ENCODE assay signal across 9 mouse cellular contexts in genomic region chr5:149039825-149040224, GRCm38 (mm10). TPM values are rescaled to one million over a fixed set of nuclear protein-coding genes. Genes with fewer than 3 reads are reported as not detected.
DNase-seq lines count a peak whose midpoint lies in the region; ATAC-seq and TF ChIP-seq lines count a peak whose summit lies in the region.
"Had no signal": no experiment of that assay in that cellular context is flagged by ENCODE, and none has a peak within 500 bp of the region (broad histone marks: within the 10 kb centered on the region; RNA-seq: fewer than 3 reads in every experiment).

No protein-coding gene starts in this region.

- no peak overlapping the region for H3K4me2 ChIP-seq in intestine, embryonic 16.5 days (ENCODE audit: low read depth, low read length)
- H3K4me2 ChIP-seq: stomach, embryonic 15.5 days had no signal

- ATAC-seq in common myeloid progenitor, adult 5-6 weeks (replicated peaks; ENCODE audit: low read depth, poor library complexity, severe bottlenecking), result 0 out of 2 replicates have a peak, but pooled peaks have one; percentile 24
- no peak for ATAC-seq in intestine, embryonic 16.5 days

- no peaks in the 10 kb centered on the region for H3K4me1 ChIP-seq in MEL (ENCODE audit: control insufficient read depth in 1 of 2, insufficient read depth in 2 of 2, low read length in 2 of 2)
- H3K4me1 ChIP-seq in small intestine, adult 2 months (ENCODE audit: control insufficient read depth, insufficient read depth, insufficient read length, low read length), result no peaks in the 10 kb centered on the region
- H3K4me1 ChIP-seq in intestine, embryonic 16.5 days (ENCODE audit: control insufficient read depth, insufficient read depth, low read length), result no peaks in the 10 kb centered on the region

- peak; percentile 96 for TF ChIP-seq RAD21 in MEL (IDR thresholded peaks at IDR 0.05; ENCODE audit: low read depth, low read length)

- TF ChIP-seq CTCF in layer of hippocampus, adult 2 months (conservative IDR thresholded peaks at IDR 0.05), result peak; percentile 67
- peak in 2 of 3 experiments; percentile 83 to 97 for TF ChIP-seq CTCF in MEL (IDR thresholded peaks at IDR 0.05 in 2 of 3, conservative IDR thresholded peaks at IDR 0.05 in 1 of 3; ENCODE audit: control insufficient read depth in 1 of 3, insufficient read depth in 1 of 3, low read depth in 2 of 3, low read length in 3 of 3, poor library complexity in 1 of 3, severe bottlenecking in 1 of 3)
- peak; percentile 40; the same call in 1 of the 2 replicates for TF ChIP-seq CTCF in small intestine, adult 2 months (IDR thresholded peaks at IDR 0.05; ENCODE audit: extremely low read depth, insufficient read length, insufficient replicate concordance, low read depth, low read length)

- 91% methylated on average over 5 of the region's 5 CpGs for WGBS in small intestine, adult 2 months
- WGBS in intestine, embryonic 16.5 days, result 89% methylated on average over 5 of the region's 5 CpGs

- no peaks in the 10 kb centered on the region for H3K9me3 ChIP-seq in MEL (replicated peaks; ENCODE audit: insufficient read depth, low read length)
- H3K9me3 ChIP-seq in intestine, embryonic 16.5 days (ENCODE audit: control insufficient read depth, low read length), result peaks cover 4% of the 10 kb centered on the region
- H3K9me3 ChIP-seq: stomach, embryonic 15.5 days had no signal

- no peak overlapping the region for H3K4me3 ChIP-seq in layer of hippocampus, adult 2 months
- H3K4me3 ChIP-seq in MEL (ENCODE audit: control insufficient read depth in 1 of 2, insufficient read depth in 1 of 2, low read depth in 2 of 2, low read length in 2 of 2), result no peak overlapping the region
- H3K4me3 ChIP-seq in small intestine, adult 2 months (ENCODE audit: low read depth, low read length), result no peak overlapping the region
- H3K4me3 ChIP-seq in intestine, embryonic 16.5 days (ENCODE audit: low read length), result no peak overlapping the region
- H3K4me3 ChIP-seq: erythroblast, embryonic 14.5 days; stomach, embryonic 15.5 days had no signal

- H3K79me2 ChIP-seq in MEL (ENCODE audit: control insufficient read depth, insufficient read depth, low read length, poor library complexity), result no peaks in the 10 kb centered on the region

- no peak for TF ChIP-seq EP300 in MEL (IDR thresholded peaks at IDR 0.05; ENCODE audit: low read depth in 1 of 2, low read length in 2 of 2)

- no peak overlapping the region for H3K27ac ChIP-seq in layer of hippocampus, adult 2 months
- no peak overlapping the region for H3K27ac ChIP-seq in MEL (ENCODE audit: control insufficient read depth, low read depth, low read length)
- H3K27ac ChIP-seq in small intestine, adult 2 months (ENCODE audit: insufficient read depth, low read depth, low read length), result no peak overlapping the region
- no peak overlapping the region for H3K27ac ChIP-seq in intestine, embryonic 16.5 days (ENCODE audit: low read length)
- H3K27ac ChIP-seq: stomach, embryonic 15.5 days had no signal

- H3K27me3 ChIP-seq in MEL (ENCODE audit: control insufficient read depth in 1 of 2, insufficient read depth in 2 of 2, low read length in 2 of 2), result no peaks in the 10 kb centered on the region
- H3K27me3 ChIP-seq in small intestine, adult 2 months (ENCODE audit: control insufficient read depth, insufficient read depth, low read length), result no peaks in the 10 kb centered on the region
- no peaks in the 10 kb centered on the region for H3K27me3 ChIP-seq in intestine, embryonic 16.5 days (replicated peaks; ENCODE audit: control insufficient read depth, insufficient read depth, low read length)
- H3K27me3 ChIP-seq: stomach, embryonic 15.5 days had no signal

- TF ChIP-seq POLR2A in MEL (IDR thresholded peaks at IDR 0.05; ENCODE audit: control insufficient read depth in 1 of 2, insufficient read depth in 1 of 2, low read depth in 1 of 2, low read length in 2 of 2, poor library complexity in 1 of 2), result no peak
- TF ChIP-seq POLR2A in small intestine, adult 2 months (IDR thresholded peaks at IDR 0.05; ENCODE audit: low read depth, low read length), result no peak

- no peaks in the 10 kb centered on the region for H3K36me3 ChIP-seq in MEL (ENCODE audit: control insufficient read depth in 1 of 2, insufficient read depth in 2 of 2, low read length in 2 of 2)
- H3K36me3 ChIP-seq in small intestine, adult 2 months (ENCODE audit: control insufficient read depth, insufficient read depth, low read length), result no peaks in the 10 kb centered on the region
- no peaks in the 10 kb centered on the region for H3K36me3 ChIP-seq in intestine, embryonic 16.5 days (ENCODE audit: control insufficient read depth, insufficient read depth, low read length)
- H3K36me3 ChIP-seq: stomach, embryonic 15.5 days had no signal

- no peak overlapping the region for H3K9ac ChIP-seq in MEL (ENCODE audit: control insufficient read depth, low read depth, low read length, poor library complexity, severe bottlenecking)
- no peak overlapping the region for H3K9ac ChIP-seq in intestine, embryonic 16.5 days (ENCODE audit: low read depth, low read length)
- H3K9ac ChIP-seq: stomach, embryonic 15.5 days had no signal

- DNase-seq in layer of hippocampus, adult 2 months (ENCODE audit: low spot score in 2 of 2), result no peak
- DNase-seq in layer of hippocampus, adult 9-10 months (ENCODE audit: low spot score), result no peak
- peak; percentile 85 for DNase-seq in MEL (ENCODE audit: low read depth, low spot score)
- DNase-seq in yolk sac, embryonic 10.5 days (ENCODE audit: low spot score), result no peak

TF ChIP-seq in MEL, 35 proteins besides CTCF, POLR2A, EP300 and RAD21:
- no peak for TF ChIP-seq USF2 (IDR thresholded peaks at IDR 0.05; ENCODE audit: borderline replicate concordance in 1 of 2, insufficient read depth in 1 of 2, low read depth in 1 of 2, low read length in 2 of 2)
- TF ChIP-seq BHLHE40 (IDR thresholded peaks at IDR 0.05; ENCODE audit: borderline replicate concordance, low read depth, low read length), result peak; percentile 32; the same call in 1 of the 2 replicates
- 0 out of 2 replicates have a peak, but pooled peaks have one; percentile 20 for TF ChIP-seq TBP (IDR thresholded peaks at IDR 0.05; ENCODE audit: low read depth, low read length)
- peak; percentile 98 for TF ChIP-seq SMC3 (IDR thresholded peaks at IDR 0.05; ENCODE audit: low read depth, low read length)
- no peak for TF ChIP-seq NRF1 (IDR thresholded peaks at IDR 0.05; ENCODE audit: insufficient read depth, low read depth, low read length, poor library complexity, severe bottlenecking)
- no peak for TF ChIP-seq TCF12 (IDR thresholded peaks at IDR 0.05; ENCODE audit: low read depth, low read length)
- TF ChIP-seq E2F4 (IDR thresholded peaks at IDR 0.05; ENCODE audit: borderline replicate concordance, low read depth, low read length), result no peak
- 0 out of 2 replicates have a peak, but pooled peaks have one; percentile 31 for TF ChIP-seq ELF1 (IDR thresholded peaks at IDR 0.05; ENCODE audit: low read depth, low read length)
- 0 out of 2 replicates have a peak, but pooled peaks have one; percentile 66 for TF ChIP-seq MYC (IDR thresholded peaks at IDR 0.05; ENCODE audit: low read depth, low read length)
- peak; percentile 71; the same call in 1 of the 2 replicates for TF ChIP-seq JUND (IDR thresholded peaks at IDR 0.05; ENCODE audit: low read depth, low read length)
- TF ChIP-seq HCFC1 (IDR thresholded peaks at IDR 0.05; ENCODE audit: low read depth, low read length), result no peak
- no peak for TF ChIP-seq MAZ (IDR thresholded peaks at IDR 0.05; ENCODE audit: low read depth, low read length)
- TF ChIP-seq SIN3A (IDR thresholded peaks at IDR 0.05; ENCODE audit: low read length), result peak; percentile 49
- TF ChIP-seq ZC3H11A (IDR thresholded peaks at IDR 0.05; ENCODE audit: low read depth, low read length), result peak; percentile 98

RNA-seq across cellular contexts. Expression of gene Gm42791, which starts 44.9 kb away (rescaled TPM):
- total RNA-seq in layer of hippocampus, adult 2 months (2021), result 10 to 100 TPM; 25.2 to 25.8 TPM
- total RNA-seq in MEL (2012; rRNA removed), result 1.2 TPM in 1 of 2 replicates, not detected in the other
- 1 to 10 TPM in 1 of 2 experiments, not detected in 1; 2.1 TPM for polyA plus RNA-seq in MEL (2012; ENCODE audit: insufficient read depth in 1 of 2, insufficient read length in 2 of 2, low read depth in 1 of 2, low replicate concordance in 2 of 2, missing spikeins in 1 of 2)
- not detected in 2 replicates for total RNA-seq in common myeloid progenitor, adult 5-6 weeks (2017)
- polyA plus RNA-seq in small intestine, adult 2 months (2012; rRNA removed), result not detected in 2 replicates
- polyA plus RNA-seq in intestine, embryonic 16.5 days (2015; fragmentation: Nextera tagmentation; extraction: Ambion mirVana), result 0.80 and 1.0 TPM in 2 replicates

Comparison
In these comparisons a context has a peak if more than half of its experiments do, and no peak if none do; other contexts are left out.
1. CTCF ChIP-seq: peak in every context shown above with its lines; median percentile 90 in MEL; 67 in layer of hippocampus, adult 2 months; 40 in small intestine, adult 2 months.
2. RNA of gene Gm42791, which starts 44.9 kb away (total RNA-seq): 25.2 to 25.8 TPM in layer of hippocampus, adult 2 months; 1.2 TPM in MEL and not detected in common myeloid progenitor, adult 5-6 weeks; every median in the first group is over 10 times any median in the second.